Mouse (Mus musculus): ENCODE data around the gene Tgfbr3l.

- no peak for TF ChIP-seq POLR2A (IDR thresholded peaks at IDR 0.05; ENCODE audit: control insufficient read depth, extremely low read depth, insufficient read depth, low read length, poor library complexity)
- no peak for TF ChIP-seq CTCF (IDR thresholded peaks at IDR 0.05; ENCODE audit: borderline replicate concordance, control insufficient read depth, extremely low read depth, insufficient read depth, low read length, poor library complexity)
Observed at GRCm38 (mm10) chr8:4216296-4216695, 31.7 kb upstream of the Tgfbr3l start.

All from thymus, adult 2 months (tissue).